Mouse (Mus musculus): Measurements from ENCODE around the gene Alb.

- no peak for TF ChIP-seq CTCF (IDR thresholded peaks at IDR 0.05; ENCODE audit: low read depth)
- TF ChIP-seq EP300 (optimal IDR thresholded peaks at IDR 0.05) = no peak
Observed at GRCm38 (mm10) chr5:90488323-90488722, 27.6 kb downstream of the Alb start.

Measured in stomach, postnatal 0 days (tissue).